Mouse (Mus musculus) thymus, adult 2 months (tissue): ENCODE data around the gene Rims3. TPM values are rescaled to one million over a fixed set of nuclear protein-coding genes. Genes with fewer than 3 reads are reported as not detected.
A peak's percentile ranks its signal among the peaks of the same experiment; 100 is the strongest.

Source experiments
- DNase-seq: peaks from one replicate; pipeline ENCODE4 v3.0.0; 2021
- H3K27ac ChIP-seq: fragments of 200-500 bp; 2 replicates; pipeline ENCODE4 v1.5.1; 2012; ENCODE audit warnings: low read length, control low read depth; ENCODE audit not compliant: control insufficient read depth, insufficient read depth
- H3K27me3 ChIP-seq: fragments of 200-500 bp; 2 replicates; pipeline ENCODE4 v1.6.1; 2012; ENCODE audit warnings: mild to moderate bottlenecking, low read length, moderate library complexity, mixed read lengths; ENCODE audit not compliant: control insufficient read depth, insufficient read depth
- H3K36me3 ChIP-seq: fragments of 200-500 bp; 2 replicates; pipeline ENCODE4 v1.6.1; 2012; ENCODE audit warnings: mild to moderate bottlenecking, low read length, moderate library complexity; ENCODE audit not compliant: control insufficient read depth, insufficient read depth
- H3K4me1 ChIP-seq: fragments of 200-500 bp; replicated peaks from 2 replicates; pipeline ENCODE4 v1.6.1; 2012; ENCODE audit warnings: low read length; ENCODE audit not compliant: control insufficient read depth, insufficient read depth
- H3K4me3 ChIP-seq: fragments of 200-500 bp; 2 replicates; pipeline ENCODE4 v1.5.1; 2012; ENCODE audit warnings: mild to moderate bottlenecking, low read length, control low read depth, moderate library complexity; ENCODE audit not compliant: control insufficient read depth, insufficient read depth
- CTCF ChIP-seq: fragments of 200-500 bp; IDR thresholded peaks from 2 replicates; pipeline ENCODE4 v1.5.1; 2012; ENCODE audit warnings: mild to moderate bottlenecking, control low read depth, low read length, moderate library complexity, borderline replicate concordance; ENCODE audit not compliant: control insufficient read depth, poor library complexity, insufficient read depth; ENCODE audit errors: extremely low read depth
- POLR2A ChIP-seq: fragments of 200-500 bp; IDR thresholded peaks from 2 replicates; pipeline ENCODE4 v1.6.1; 2012; ENCODE audit warnings: mild to moderate bottlenecking, low read length, control low read depth, moderate library complexity; ENCODE audit not compliant: control insufficient read depth, poor library complexity, insufficient read depth; ENCODE audit errors: extremely low read depth
- WGBS: fragments of 180-500 bp; shearing (Covaris S2); methylation state at CpG from one replicate; pipeline ENCODE4 v1.1.7; 2018; 5-methylcytosine and 5-hydroxymethylcytosine counted together
- polyA plus RNA-seq: library from polyadenylated mRNA; depleted of rRNA; stranded (reverse); fragments of >200 nt; gene quantifications from 2 replicates; pipeline ENCODE4 v1.2.3, GENCODE M21; 2012

The Rims3 gene
- polyA plus RNA-seq, 1 experiment: 3.7 TPM

GRCm38 (mm10) chr4:120817002-120817774, 37.4 kb upstream of the Rims3 start:
- no peaks in the 10 kb centered on the region for H3K27me3 ChIP-seq
- 57% methylated on average over 3 of the region's 3 CpGs for WGBS
- no peak for TF ChIP-seq POLR2A
- no peak for TF ChIP-seq CTCF
- DNase-seq: no peak
- 0 out of 2 replicates have a peak overlapping the region, but pooled peaks have one; percentile 8 for H3K27ac ChIP-seq
- no peaks in the 10 kb centered on the region for H3K36me3 ChIP-seq
- H3K4me3 ChIP-seq: no peak overlapping the region
- peaks cover 3% of the 10 kb centered on the region for H3K4me1 ChIP-seq

- TF ChIP-seq CTCF (no peak), POLR2A (no peak)
- Histone ChIP-seq H3K4me1 (peaks cover 3% of the 10 kb centered on the region), H3K27ac (no peak overlapping the region), H3K4me3 (no peak overlapping the region), H3K36me3 (no peaks in the 10 kb centered on the region), H3K27me3 (no peaks in the 10 kb centered on the region)
- WGBS: 91% methylated on average over 2 of the region's 2 CpGs
- DNase-seq: no peak
Observed at GRCm38 (mm10) chr4:120817951-120818350, 36.7 kb upstream of the Rims3 start.

GRCm38 (mm10) chr4:120819296-120819695, 35.3 kb upstream of the Rims3 start:
- Histone ChIP-seq H3K27ac (no peak overlapping the region), H3K27me3 (no peaks in the 10 kb centered on the region), H3K4me3 (no peak overlapping the region), H3K4me1 (peaks cover 4% of the 10 kb centered on the region), H3K36me3 (no peaks in the 10 kb centered on the region)
- WGBS: 73% methylated on average over 1 of the region's 1 CpGs
- DNase-seq: no peak
- no peak for TF ChIP-seq CTCF
- TF ChIP-seq POLR2A: no peak

GRCm38 (mm10) chr4:120819871-120820270, 34.7 kb upstream of the Rims3 start:
- no peak overlapping the region for H3K4me3 ChIP-seq
- WGBS: 96% methylated on average over 2 of the region's 2 CpGs
- H3K36me3 ChIP-seq: no peaks in the 10 kb centered on the region
- peaks cover 3% of the 10 kb centered on the region for H3K4me1 ChIP-seq
- no peak for TF ChIP-seq CTCF
- TF ChIP-seq POLR2A: no peak
- H3K27me3 ChIP-seq: no peaks in the 10 kb centered on the region
- no peak overlapping the region for H3K27ac ChIP-seq
- DNase-seq: no peak

- no peak for DNase-seq
- Histone ChIP-seq H3K4me3 (no peak overlapping the region), H3K27ac (no peak overlapping the region), H3K27me3 (no peaks in the 10 kb centered on the region), H3K4me1 (peaks cover 3% of the 10 kb centered on the region), H3K36me3 (no peaks in the 10 kb centered on the region)
- TF ChIP-seq CTCF: no peak
- TF ChIP-seq POLR2A: no peak
- WGBS: 99% methylated on average over 2 of the region's 2 CpGs
Observed at GRCm38 (mm10) chr4:120822191-120822911, 32.3 kb upstream of the Rims3 start.

- no peaks in the 10 kb centered on the region for H3K27me3 ChIP-seq
- peak overlapping the region; percentile 94 for H3K4me3 ChIP-seq
- WGBS: under 1% methylated on average over 52 of the region's 53 CpGs
- DNase-seq: peak; percentile 92
- H3K36me3 ChIP-seq: no peaks in the 10 kb centered on the region
- peak overlapping the region; percentile 87 for H3K27ac ChIP-seq
- TF ChIP-seq POLR2A: peak; percentile 98
- no peak; the same call in 1 of the 2 replicates for TF ChIP-seq CTCF
- peaks cover 3% of the 10 kb centered on the region for H3K4me1 ChIP-seq
Observed at GRCm38 (mm10) chr4:120825100-120825553, 29.5 kb upstream of the Rims3 start.
